Mouse (Mus musculus): ENCODE measurements around the gene Fbxw13. TPM values are rescaled to one million over a fixed set of nuclear protein-coding genes. Genes with fewer than 3 reads are reported as not detected.

Fbxw13 gene
- polyA plus RNA-seq (2012; rRNA removed), result 0.02 and 0.07 TPM in 2 replicates

GRCm38 (mm10) chr9:109195875-109196274 lies at the start of gene Fbxw13:
Fbxw13 (minus strand) TSS chr9:109195975.

GRCm38 (mm10) chr9:109234654-109235053 lies 38.9 kb upstream of the Fbxw13 start, which contains the start of gene Fbxw20:
Fbxw20 (minus strand) TSS chr9:109234754.

GRCm38 (mm10) chr9:109161941-109162340 lies 33.8 kb downstream of the Fbxw13 start, which contains the start of gene Fbxw21:
Fbxw21 (minus strand) TSS chr9:109162041.

Other genes with a start within 250 kb of the Fbxw13 start
- 0.51 and 0.59 TPM in 2 replicates for gene Col7a1, start 242.4 kb downstream of the Fbxw13 start, polyA plus RNA-seq (2012; rRNA removed)
- gene Ucn2, start 210.0 kb downstream of the Fbxw13 start, polyA plus RNA-seq (2012; rRNA removed), result 0.04 TPM in 1 of 2 replicates, not detected in the other
- gene Pfkfb4, start 204.2 kb downstream of the Fbxw13 start, polyA plus RNA-seq (2012; rRNA removed), result 4.6 and 6.5 TPM in 2 replicates
- gene Shisa5, start 157.4 kb downstream of the Fbxw13 start, polyA plus RNA-seq (2012; rRNA removed), result 30.0 and 37.0 TPM in 2 replicates
- 23.2 and 25.4 TPM in 2 replicates for gene Trex1, start 136.2 kb downstream of the Fbxw13 start, polyA plus RNA-seq (2012; rRNA removed)
- gene Atrip, start 121.9 kb downstream of the Fbxw13 start, polyA plus RNA-seq (2012; rRNA removed), result 6.2 and 6.7 TPM in 2 replicates
- 6.0 and 6.4 TPM in 2 replicates for gene Ccdc51, start 113.5 kb downstream of the Fbxw13 start, polyA plus RNA-seq (2012; rRNA removed)
- 60.6 and 66.8 TPM in 2 replicates for gene Tma7, start 113.4 kb downstream of the Fbxw13 start, polyA plus RNA-seq (2012; rRNA removed)
- 4.8 and 5.9 TPM in 2 replicates for gene Plxnb1, start 100.6 kb downstream of the Fbxw13 start, polyA plus RNA-seq (2012; rRNA removed)
- gene Fbxw21, start 33.9 kb downstream of the Fbxw13 start, polyA plus RNA-seq (2012; rRNA removed), result not detected in 2 replicates
- gene Fbxw20, start 38.8 kb upstream of the Fbxw13 start, polyA plus RNA-seq (2012; rRNA removed), result 0.02 TPM in 2 replicates
- gene Fbxw14, start 91.7 kb upstream of the Fbxw13 start, polyA plus RNA-seq (2012; rRNA removed), result 0.06 TPM in 1 of 2 replicates, not detected in the other
- 0.02 TPM in 1 of 2 replicates, not detected in the other for gene Fbxw28, start 143.7 kb upstream of the Fbxw13 start, polyA plus RNA-seq (2012; rRNA removed)
- gene Fbxw22, start 208.3 kb upstream of the Fbxw13 start, polyA plus RNA-seq (2012; rRNA removed), result 0.01 and 0.04 TPM in 2 replicates

All from liver, embryonic 18 days (tissue).